In genomic region chr5:5481662-5482061, GRCm38 (mm10) we compare ENCODE assay signal across 10 mouse cellular contexts. TPM values are rescaled to one million over a fixed set of nuclear protein-coding genes. Genes with fewer than 3 reads are reported as not detected.
DNase-seq lines count a peak whose midpoint lies in the region; ATAC-seq and TF ChIP-seq lines count a peak whose summit lies in the region.
"Had no signal": no experiment of that assay in that cellular context is flagged by ENCODE, and none has a peak within 500 bp of the region (broad histone marks: within the 10 kb centered on the region; RNA-seq: fewer than 3 reads in every experiment).

No protein-coding gene starts in this region.

- WGBS in liver, embryonic 14.5 days (ENCODE audit: insufficient replicate concordance), result 2% methylated on average over 1 of the region's 1 CpGs
- WGBS in embryonic facial prominence, embryonic 14.5 days, result 5% methylated on average over 1 of the region's 1 CpGs
- 2% methylated on average over 1 of the region's 1 CpGs for WGBS in midbrain, postnatal 0 days

- no peak for ATAC-seq in liver, embryonic 14.5 days (ENCODE audit: insufficient read depth)
- ATAC-seq in embryonic facial prominence, embryonic 14.5 days (ENCODE audit: low read depth), result no peak
- ATAC-seq in midbrain, postnatal 0 days (ENCODE audit: low FRiP score), result no peak

- peak; percentile 37 for DNase-seq in gastrocnemius, adult 18-20 months (ENCODE audit: low spot score)
- DNase-seq in gastrocnemius, adult 8-10 months (ENCODE audit: low spot score in 2 of 2), result no peak
- no peak for DNase-seq in liver, embryonic 14.5 days (ENCODE audit: low read depth in 3 of 3, low spot score in 3 of 3)
- no peak for DNase-seq in liver
- peak; percentile 30 for DNase-seq in embryonic facial prominence, embryonic 14.5 days (ENCODE audit: low spot score)
- peak; percentile 62 for DNase-seq in midbrain, postnatal 0 days (ENCODE audit: low spot score)
- DNase-seq in cerebellum, postnatal 25 days, result no peak
- DNase-seq in gastrocnemius, postnatal 10 days, result no peak

- H3K36me3 ChIP-seq in liver, embryonic 14.5 days (replicated peaks; ENCODE audit: control insufficient read depth, insufficient read depth, low read depth), result no peaks in the 10 kb centered on the region
- no peaks in the 10 kb centered on the region for H3K36me3 ChIP-seq in embryonic facial prominence, embryonic 14.5 days (ENCODE audit: control insufficient read depth, insufficient read depth, low read length)
- no peaks in the 10 kb centered on the region for H3K36me3 ChIP-seq in midbrain, postnatal 0 days (ENCODE audit: insufficient read depth, low read length)
- H3K36me3 ChIP-seq: heart, embryonic 15.5 days had no signal

- peak; percentile 38; the same call in 1 of the 2 replicates for TF ChIP-seq CTCF in liver, embryonic 14.5 days (IDR thresholded peaks at IDR 0.05; ENCODE audit: low read depth)
- TF ChIP-seq CTCF in midbrain, postnatal 0 days (IDR thresholded peaks at IDR 0.05), result peak; percentile 85

- no peaks in the 10 kb centered on the region for H3K27me3 ChIP-seq in liver, embryonic 14.5 days (ENCODE audit: control insufficient read depth, insufficient read depth, low read length)
- H3K27me3 ChIP-seq in embryonic facial prominence, embryonic 14.5 days (replicated peaks; ENCODE audit: control insufficient read depth, insufficient read depth, low read length), result no peaks in the 10 kb centered on the region; the same call in 1 of the 2 replicates
- H3K27me3 ChIP-seq in midbrain, postnatal 0 days (ENCODE audit: insufficient read depth, low read length), result no peaks in the 10 kb centered on the region
- H3K27me3 ChIP-seq: heart, embryonic 15.5 days; megakaryocyte, embryonic 14.5 days had no signal

- H3K4me2 ChIP-seq in liver, embryonic 14.5 days (ENCODE audit: low read depth), result no peak overlapping the region
- no peak overlapping the region for H3K4me2 ChIP-seq in embryonic facial prominence, embryonic 14.5 days (ENCODE audit: low read depth, low read length)
- no peak overlapping the region for H3K4me2 ChIP-seq in midbrain, postnatal 0 days (ENCODE audit: low read depth, low read length, poor library complexity, severe bottlenecking)
- H3K4me2 ChIP-seq: heart, embryonic 15.5 days had no signal

- no peak overlapping the region for H3K27ac ChIP-seq in liver, embryonic 14.5 days
- no peak overlapping the region for H3K27ac ChIP-seq in embryonic facial prominence, embryonic 14.5 days (replicated peaks; ENCODE audit: low read depth, low read length)
- no peak overlapping the region for H3K27ac ChIP-seq in midbrain, postnatal 0 days (ENCODE audit: low read depth, low read length)
- H3K27ac ChIP-seq: heart, embryonic 15.5 days had no signal

- no peak for TF ChIP-seq EP300 in liver, embryonic 14.5 days (IDR thresholded peaks at IDR 0.05; ENCODE audit: low read depth)

- H3K9ac ChIP-seq in liver, embryonic 14.5 days (replicated peaks), result no peak overlapping the region
- H3K9ac ChIP-seq in embryonic facial prominence, embryonic 14.5 days (ENCODE audit: low read depth, low read length), result no peak overlapping the region
- no peak overlapping the region for H3K9ac ChIP-seq in midbrain, postnatal 0 days (replicated peaks; ENCODE audit: low read length, poor library complexity, severe bottlenecking)
- H3K9ac ChIP-seq: heart, embryonic 15.5 days had no signal

- H3K9me3 ChIP-seq in liver, embryonic 14.5 days (ENCODE audit: control insufficient read depth, low read length), result no peaks in the 10 kb centered on the region
- no peaks in the 10 kb centered on the region for H3K9me3 ChIP-seq in embryonic facial prominence, embryonic 14.5 days (ENCODE audit: control insufficient read depth, low read length)
- no peaks in the 10 kb centered on the region for H3K9me3 ChIP-seq in midbrain, postnatal 0 days (ENCODE audit: low read length)
- H3K9me3 ChIP-seq: heart, embryonic 15.5 days; megakaryocyte, embryonic 14.5 days had no signal

- no peak overlapping the region for H3K4me3 ChIP-seq in liver, embryonic 14.5 days (ENCODE audit: insufficient read depth in 1 of 2, low read depth in 2 of 2, low read length in 2 of 2)
- no peak overlapping the region for H3K4me3 ChIP-seq in embryonic facial prominence, embryonic 14.5 days (ENCODE audit: low read depth, low read length)
- no peak overlapping the region for H3K4me3 ChIP-seq in midbrain, postnatal 0 days (ENCODE audit: low read depth, low read length)
- H3K4me3 ChIP-seq: heart, embryonic 15.5 days; megakaryocyte, embryonic 14.5 days had no signal

- H3K4me1 ChIP-seq in liver, embryonic 14.5 days (replicated peaks; ENCODE audit: control insufficient read depth in 2 of 2, insufficient read depth in 2 of 2, low read length in 1 of 2), result no peaks in the 10 kb centered on the region
- no peaks in the 10 kb centered on the region for H3K4me1 ChIP-seq in embryonic facial prominence, embryonic 14.5 days (ENCODE audit: control insufficient read depth, insufficient read depth, low read length)
- H3K4me1 ChIP-seq in midbrain, postnatal 0 days (ENCODE audit: insufficient read depth, low read length), result no peaks in the 10 kb centered on the region
- H3K4me1 ChIP-seq: heart, embryonic 15.5 days; megakaryocyte, embryonic 14.5 days had no signal

RNA-seq across cellular contexts. Expression of gene 1700015F17Rik, which starts 2.7 kb away (rescaled TPM):
- total RNA-seq in gastrocnemius, adult 18-20 months (2021), result not detected
- not detected for total RNA-seq in gastrocnemius, adult 8-10 months (2022)
- polyA plus RNA-seq in liver, embryonic 14.5 days (2012; rRNA removed), result not detected in 2 replicates
- not detected in 2 replicates for polyA plus RNA-seq in liver, embryonic 14.5 days (2014; fragmentation: Nextera tagmentation; extraction: Ambion mirVana)
- not detected in 2 replicates for polyA plus RNA-seq in embryonic facial prominence, embryonic 14.5 days (2014; fragmentation: Nextera tagmentation; extraction: Ambion mirVana)
- 0.42 TPM in 1 of 2 replicates, not detected in the other for total RNA-seq in midbrain, postnatal 0 days (2014; rRNA removed)
- polyA plus RNA-seq in midbrain, postnatal 0 days (2015; fragmentation: Nextera tagmentation; extraction: Ambion mirVana), result 0.22 and 0.33 TPM in 2 replicates
- total RNA-seq in gastrocnemius, postnatal 10 days (2021), result not detected
- polyA plus RNA-seq: heart, embryonic 15.5 days had no signal

RNA-seq across cellular contexts. Expression of gene Cldn12, which starts 33.1 kb away (rescaled TPM):
- 10 to 100 TPM in 1 of 2 experiments, 1 to 10 TPM in 1; 9.0 to 10.7 TPM for total RNA-seq in gastrocnemius, adult 18-20 months (2021)
- 10 to 100 TPM; 12.1 to 15.5 (median 14.1) TPM for total RNA-seq in gastrocnemius, adult 8-10 months (2022)
- 4.7 and 5.3 TPM in 2 replicates for polyA plus RNA-seq in liver, embryonic 14.5 days (2012; rRNA removed)
- 5.9 and 6.8 TPM in 2 replicates for polyA plus RNA-seq in liver, embryonic 14.5 days (2014; fragmentation: Nextera tagmentation; extraction: Ambion mirVana)
- polyA plus RNA-seq in embryonic facial prominence, embryonic 14.5 days (2014; fragmentation: Nextera tagmentation; extraction: Ambion mirVana), result 15.6 and 16.1 TPM in 2 replicates
- 16.7 and 21.4 TPM in 2 replicates for total RNA-seq in midbrain, postnatal 0 days (2014; rRNA removed)
- 13.9 and 14.5 TPM in 2 replicates for polyA plus RNA-seq in midbrain, postnatal 0 days (2015; fragmentation: Nextera tagmentation; extraction: Ambion mirVana)
- 10 to 100 TPM; 13.6 to 14.2 TPM for total RNA-seq in gastrocnemius, postnatal 10 days (2021)

Comparison
In these comparisons a context has a peak if more than half of its experiments do, and no peak if none do; other contexts are left out.
1. DNase-seq: peak in gastrocnemius, adult 18-20 months (single experiment), embryonic facial prominence, embryonic 14.5 days (single experiment) and midbrain, postnatal 0 days (single experiment); none in gastrocnemius, adult 8-10 months (0 of 2), liver, embryonic 14.5 days (0 of 3), liver (single experiment), cerebellum, postnatal 25 days (0 of 2) and gastrocnemius, postnatal 10 days (single experiment).